Mouse (Mus musculus) midbrain, embryonic 16.5 days (tissue): ENCODE data around the gene Amot. TPM values are rescaled to one million over a fixed set of nuclear protein-coding genes. Genes with fewer than 3 reads are reported as not detected.

Experiments
- ATAC-seq: fragments of 200-750 bp; cut with Nextera tagmentation; 2 replicates; pipeline ENCODE4 v1.8.0; 2017; ENCODE audit warnings: moderate TSS enrichment
- H3K27ac ChIP-seq: fragments of 300-500 bp; sonication (generic); 2 replicates; pipeline ENCODE4 v1.5.1; 2014; ENCODE audit warnings: mild to moderate bottlenecking, low read length, mixed read lengths
- H3K27me3 ChIP-seq: fragments of 300-500 bp; sonication (generic); 2 replicates; pipeline ENCODE4 v1.6.1; 2014; ENCODE audit warnings: low read depth, low read length, mixed read lengths; ENCODE audit not compliant: control insufficient read depth, insufficient read depth
- H3K36me3 ChIP-seq: fragments of 300-500 bp; sonication (generic); 2 replicates; pipeline ENCODE4 v1.6.1; 2014; ENCODE audit warnings: mild to moderate bottlenecking, low read length, moderate library complexity, mixed read lengths; ENCODE audit not compliant: control insufficient read depth, insufficient read depth
- H3K4me1 ChIP-seq: fragments of 300-500 bp; sonication (generic); 2 replicates; pipeline ENCODE4 v1.6.1; 2014; ENCODE audit warnings: mild to moderate bottlenecking, low read length, mixed read lengths; ENCODE audit not compliant: control insufficient read depth, insufficient read depth
- H3K4me2 ChIP-seq: fragments of 300-500 bp; sonication (generic); 2 replicates; pipeline ENCODE4 v1.6.1; 2014; ENCODE audit warnings: mild to moderate bottlenecking, low read length, mixed read lengths
- H3K4me3 ChIP-seq: fragments of 300-500 bp; sonication (generic); 2 replicates; pipeline ENCODE4 v1.5.1; 2014; ENCODE audit warnings: low read depth, mild to moderate bottlenecking, low read length, moderate library complexity, mixed read lengths
- H3K9ac ChIP-seq: fragments of 300-500 bp; sonication (generic); 2 replicates; pipeline ENCODE4 v1.6.1; 2014; ENCODE audit warnings: low read depth, low read length, mixed read lengths
- H3K9me3 ChIP-seq: fragments of 300-500 bp; sonication (generic); replicated peaks from 2 replicates; pipeline ENCODE4 v1.6.1; 2014; ENCODE audit warnings: mild to moderate bottlenecking, low read length, mixed read lengths; ENCODE audit not compliant: control insufficient read depth, poor library complexity, severe bottlenecking
- whole genome bisulfite sequencing: fragments of 180-500 bp; shearing (Covaris S2); extraction: QIAGEN DNeasy Blood & Tissue Kit; methylation state at CpG from one replicate; pipeline ENCODE4 v1.1.7; 2014; 5-methylcytosine and 5-hydroxymethylcytosine counted together
- polyA plus RNA-seq: library from polyadenylated mRNA; unstranded; fragments of >200 nt; fragmentation: Nextera tagmentation; extraction: Ambion mirVana; gene quantifications from 2 replicates; pipeline ENCODE4 v1.2.1, GENCODE M21; 2015

Amot gene
- polyA plus RNA-seq, 1 experiment from 2014 or later: 7.9 TPM

DNA sequence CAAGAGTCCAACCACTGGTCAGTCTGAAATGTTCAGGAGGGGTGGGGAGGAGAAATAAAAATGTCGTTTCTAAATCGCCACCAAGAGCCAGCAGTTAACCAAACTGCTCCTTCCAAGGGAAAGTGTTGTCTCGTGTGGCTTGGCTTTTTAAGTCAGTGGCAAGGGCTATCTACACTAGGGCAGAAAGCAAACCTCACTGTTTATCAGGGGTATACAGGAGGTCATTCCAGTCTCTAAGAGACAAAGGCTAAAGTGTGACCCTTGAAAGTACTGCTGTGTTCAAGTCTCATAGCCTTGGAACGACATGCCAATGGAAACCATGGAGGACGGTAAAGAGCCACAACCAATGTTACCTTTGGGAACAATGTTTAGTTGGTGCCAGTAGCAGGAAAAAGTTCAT is 15.0 kb downstream of the Amot start:
- 85% methylated on average over 5 of the region's 5 CpGs for WGBS
- H3K9me3 ChIP-seq: no peaks in the 10 kb centered on the region
- no peak for ATAC-seq
- no peaks in the 10 kb centered on the region for H3K27me3 ChIP-seq
- H3K36me3 ChIP-seq: no peaks in the 10 kb centered on the region
- no peak overlapping the region for H3K4me3 ChIP-seq
- no peak overlapping the region for H3K27ac ChIP-seq
- H3K4me1 ChIP-seq: no peaks in the 10 kb centered on the region
- no peak overlapping the region for H3K9ac ChIP-seq
- H3K4me2 ChIP-seq: no peak overlapping the region

DNA sequence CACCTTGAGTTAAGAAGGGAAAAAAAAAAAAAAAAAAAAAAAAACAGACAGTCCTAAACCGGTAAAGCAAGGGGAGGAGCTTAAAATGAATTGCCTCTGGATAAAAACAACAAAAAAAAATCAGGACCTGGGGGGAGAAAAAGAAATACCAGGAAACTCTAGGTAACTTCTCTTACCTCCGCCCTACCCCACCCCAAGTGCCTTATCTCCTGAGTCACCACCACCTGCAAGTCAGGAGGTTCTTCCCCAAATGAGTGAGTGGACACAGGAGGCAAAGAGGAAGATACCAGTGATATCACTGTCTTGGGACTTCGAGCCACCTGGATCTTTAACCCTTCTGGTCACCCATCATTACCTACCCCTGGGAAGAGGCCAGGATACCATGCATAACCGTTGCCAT is 19.5 kb downstream of the Amot start:
- no peaks in the 10 kb centered on the region for H3K36me3 ChIP-seq
- no peak overlapping the region for H3K27ac ChIP-seq
- no peak overlapping the region for H3K9ac ChIP-seq
- no peak overlapping the region for H3K4me2 ChIP-seq
- no peaks in the 10 kb centered on the region for H3K4me1 ChIP-seq
- no peaks in the 10 kb centered on the region for H3K27me3 ChIP-seq
- WGBS: 65% methylated on average over 4 of the region's 4 CpGs
- ATAC-seq: no peak
- H3K4me3 ChIP-seq: no peak overlapping the region
- H3K9me3 ChIP-seq: no peaks in the 10 kb centered on the region

- H3K9ac ChIP-seq: no peak overlapping the region
- no peak overlapping the region for H3K4me2 ChIP-seq
- H3K27ac ChIP-seq: no peak overlapping the region
- no peak overlapping the region for H3K4me3 ChIP-seq
- 70% methylated on average over 7 of the region's 7 CpGs for WGBS
- no peak for ATAC-seq
- no peaks in the 10 kb centered on the region for H3K4me1 ChIP-seq
- no peaks in the 10 kb centered on the region for H3K9me3 ChIP-seq
- H3K36me3 ChIP-seq: no peaks in the 10 kb centered on the region
- no peaks in the 10 kb centered on the region for H3K27me3 ChIP-seq
Observed at GRCm38 (mm10) chrX:145483486-145484055, 21.4 kb downstream of the Amot start.

DNA sequence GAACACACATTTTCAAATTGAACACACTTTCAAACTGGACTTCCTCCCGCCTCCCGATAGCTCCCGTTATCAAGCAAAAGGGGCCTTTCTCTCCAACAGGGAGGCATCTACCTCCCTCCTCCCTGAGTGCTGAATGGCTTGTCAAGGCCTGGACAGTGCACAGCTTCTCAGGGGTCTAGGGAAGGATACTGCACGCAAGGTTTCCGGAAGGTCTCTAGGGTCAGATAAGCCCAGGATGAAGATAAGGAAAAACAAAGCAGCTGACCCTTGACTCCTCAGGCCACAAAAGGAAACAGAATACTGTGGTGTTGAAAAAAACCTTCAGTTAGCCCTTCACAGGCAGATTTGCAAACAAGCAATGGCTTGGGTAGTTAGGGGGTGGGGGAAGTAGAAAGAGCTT is 22.6 kb downstream of the Amot start:
- Histone ChIP-seq H3K27me3 (no peaks in the 10 kb centered on the region), H3K4me3 (no peak overlapping the region), H3K36me3 (no peaks in the 10 kb centered on the region), H3K27ac (no peak overlapping the region), H3K9me3 (no peaks in the 10 kb centered on the region), H3K9ac (no peak overlapping the region), H3K4me1 (no peaks in the 10 kb centered on the region), H3K4me2 (no peak overlapping the region)
- ATAC-seq: no peak
- 87% methylated on average over 5 of the region's 5 CpGs for WGBS

GRCm38 (mm10) chrX:145479942-145480341 is 25.0 kb downstream of the Amot start:
- WGBS: 83% methylated on average over 10 of the region's 10 CpGs
- ATAC-seq: no peak

DNA sequence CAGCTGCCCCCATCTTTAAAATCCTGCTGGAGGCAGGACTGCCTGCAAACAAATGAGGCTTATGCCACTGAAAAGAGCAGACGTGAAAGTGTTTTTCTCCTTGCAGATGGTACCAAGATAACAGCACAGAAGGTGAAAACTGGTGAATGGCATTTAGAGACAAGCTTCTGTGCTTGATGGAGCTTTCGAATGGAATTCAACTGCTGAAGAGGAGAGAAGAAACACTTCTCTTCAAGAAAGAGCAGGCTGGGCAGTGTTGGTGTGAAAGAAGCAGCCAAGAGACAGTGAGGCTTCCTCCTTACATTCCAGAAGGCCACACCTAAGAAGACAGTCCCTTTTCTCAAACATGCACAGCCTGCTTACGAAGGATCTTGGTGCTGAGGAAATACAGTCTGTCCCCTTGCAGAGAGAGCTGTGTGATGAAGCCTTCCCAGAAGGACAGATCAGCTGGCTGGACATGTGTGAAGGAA is 27.2 kb downstream of the Amot start:
- ATAC-seq: no peak
- H3K9me3 ChIP-seq: no peaks in the 10 kb centered on the region
- no peaks in the 10 kb centered on the region for H3K4me1 ChIP-seq
- no peak overlapping the region for H3K4me2 ChIP-seq
- H3K27ac ChIP-seq: no peak overlapping the region
- 59% methylated on average over 3 of the region's 3 CpGs for WGBS
- no peak overlapping the region for H3K9ac ChIP-seq
- no peak overlapping the region for H3K4me3 ChIP-seq
- H3K27me3 ChIP-seq: no peaks in the 10 kb centered on the region
- H3K36me3 ChIP-seq: no peaks in the 10 kb centered on the region

More at GRCm38 (mm10) chrX:145479942-145480341, 25.0 kb downstream of the Amot start:
- no peaks in the 10 kb centered on the region for H3K27me3 ChIP-seq
- H3K4me3 ChIP-seq: no peak overlapping the region
- H3K9me3 ChIP-seq: no peaks in the 10 kb centered on the region
- no peak overlapping the region for H3K27ac ChIP-seq
- H3K4me2 ChIP-seq: no peak overlapping the region
- H3K4me1 ChIP-seq: no peaks in the 10 kb centered on the region
- H3K36me3 ChIP-seq: no peaks in the 10 kb centered on the region
- H3K9ac ChIP-seq: no peak overlapping the region

- 63% methylated on average over 5 of the region's 5 CpGs for WGBS
Observed at GRCm38 (mm10) chrX:145477003-145477724, 27.8 kb downstream of the Amot start.

DNA sequence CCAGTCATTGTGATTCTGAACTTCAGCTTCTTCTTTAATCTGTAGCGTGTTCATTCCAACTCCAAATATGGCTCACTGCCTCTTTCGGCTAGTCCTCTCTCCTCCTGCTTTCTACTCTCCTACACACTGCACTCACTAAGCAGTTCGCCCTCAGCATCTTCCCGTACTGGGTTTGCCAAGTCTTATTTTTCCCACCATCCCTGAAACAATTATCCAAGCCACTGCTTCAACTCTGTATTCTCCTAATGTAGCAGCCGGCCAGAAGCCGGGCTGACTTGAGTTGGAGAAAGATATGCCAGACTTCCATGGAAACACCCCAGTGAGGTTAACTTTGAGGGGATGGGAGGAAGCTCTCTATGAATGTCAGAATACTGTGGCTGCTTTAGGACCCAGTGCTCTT is 36.7 kb downstream of the Amot start:
- no peaks in the 10 kb centered on the region for H3K4me1 ChIP-seq
- H3K9ac ChIP-seq: no peak overlapping the region
- H3K4me2 ChIP-seq: no peak overlapping the region
- no peak for ATAC-seq
- no peaks in the 10 kb centered on the region for H3K36me3 ChIP-seq
- no peak overlapping the region for H3K4me3 ChIP-seq
- 88% methylated on average over 6 of the region's 6 CpGs for WGBS
- H3K27me3 ChIP-seq: no peaks in the 10 kb centered on the region
- H3K9me3 ChIP-seq: no peaks in the 10 kb centered on the region
- H3K27ac ChIP-seq: no peak overlapping the region

More at GRCm38 (mm10) chrX:145477003-145477724, 27.8 kb downstream of the Amot start:
- ATAC-seq: no peak
- Histone ChIP-seq H3K4me2 (no peak overlapping the region), H3K9me3 (no peaks in the 10 kb centered on the region), H3K27ac (no peak overlapping the region), H3K9ac (no peak overlapping the region), H3K36me3 (no peaks in the 10 kb centered on the region), H3K4me1 (no peaks in the 10 kb centered on the region), H3K4me3 (no peak overlapping the region), H3K27me3 (no peaks in the 10 kb centered on the region)

GRCm38 (mm10) chrX:145463524-145463923 is 41.5 kb downstream of the Amot start:
- WGBS: 74% methylated on average over 2 of the region's 2 CpGs
- Histone ChIP-seq H3K4me2 (no peak overlapping the region), H3K9me3 (no peaks in the 10 kb centered on the region), H3K9ac (no peak overlapping the region), H3K27ac (no peak overlapping the region), H3K4me1 (no peaks in the 10 kb centered on the region), H3K4me3 (no peak overlapping the region), H3K27me3 (no peaks in the 10 kb centered on the region), H3K36me3 (no peaks in the 10 kb centered on the region)
- no peak for ATAC-seq
